Mouse (Mus musculus): ENCODE results near the gene Lmo3.

Lmo3 gene

DNA sequence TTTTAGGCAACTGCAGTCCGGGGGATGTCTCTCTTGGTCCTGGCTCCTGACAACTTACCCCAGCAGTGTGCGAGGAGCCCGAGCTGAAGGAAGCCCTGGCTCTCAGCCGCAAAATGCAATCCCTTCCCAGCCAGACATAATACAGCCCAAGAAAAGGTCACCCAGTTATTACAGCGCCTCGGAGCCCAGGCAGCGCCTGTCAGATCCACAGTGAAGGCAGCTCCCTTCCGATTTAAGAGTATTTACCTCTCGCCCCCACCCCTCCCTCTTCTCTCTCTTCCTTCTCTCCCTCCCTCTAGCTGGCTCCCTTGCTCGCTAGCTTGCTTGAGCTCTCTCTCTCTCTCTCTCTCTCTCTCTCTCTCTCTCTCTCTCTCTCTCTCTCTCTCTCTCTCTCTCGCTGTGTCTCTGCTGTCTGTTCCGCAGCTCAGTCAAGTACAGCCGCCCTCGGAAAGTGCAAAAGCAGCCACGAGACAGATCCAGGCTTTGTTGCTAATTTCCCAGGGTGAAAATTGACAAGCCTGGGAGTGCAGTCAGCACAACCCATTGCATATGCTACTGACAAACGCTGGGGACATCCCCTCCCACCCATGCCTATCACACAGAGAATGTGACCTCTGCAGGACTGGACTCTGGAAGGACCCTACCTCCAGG, 159.0 kb downstream of the Lmo3 start:
- no peak for DNase-seq (ENCODE audit: low spot score)

DNA sequence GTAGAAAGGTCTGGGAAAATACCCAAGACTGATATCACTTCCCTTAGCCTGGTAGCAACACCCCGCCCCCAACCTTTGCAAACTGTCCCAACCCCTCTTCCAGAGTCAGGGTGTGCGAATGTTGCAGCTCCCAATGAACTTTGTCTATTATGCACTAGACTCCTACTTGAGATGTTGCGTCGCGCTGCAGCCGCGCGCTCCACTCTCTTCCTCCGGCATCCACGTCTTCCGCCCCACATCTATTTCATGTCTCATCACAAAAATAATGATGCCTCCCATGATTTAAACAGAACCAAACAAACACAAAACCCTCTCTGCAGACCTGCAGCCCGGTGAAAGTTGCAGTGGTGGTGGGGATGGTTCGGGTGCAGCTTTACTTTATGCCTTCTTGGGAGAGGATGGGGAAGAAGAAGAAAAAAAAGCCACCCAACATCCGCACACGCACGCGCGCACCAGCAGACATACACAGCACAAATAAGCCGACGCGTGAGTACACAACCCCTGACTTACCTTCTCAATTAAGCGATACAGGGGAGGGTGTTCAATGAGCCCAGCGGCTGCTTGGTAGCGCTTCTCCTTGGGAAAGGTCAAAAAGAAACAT, 159.7 kb downstream of the Lmo3 start:
- no peak for DNase-seq (ENCODE audit: low spot score)

GRCm38 (mm10) chr6:138421191-138421613, 160.6 kb downstream of the Lmo3 start:
- no peak for DNase-seq (ENCODE audit: low spot score)

- no peak for DNase-seq (ENCODE audit: low spot score)
These were observed 161.3 kb downstream of the Lmo3 start for GRCm38 (mm10) chr6:138420536-138420891.

DNA sequence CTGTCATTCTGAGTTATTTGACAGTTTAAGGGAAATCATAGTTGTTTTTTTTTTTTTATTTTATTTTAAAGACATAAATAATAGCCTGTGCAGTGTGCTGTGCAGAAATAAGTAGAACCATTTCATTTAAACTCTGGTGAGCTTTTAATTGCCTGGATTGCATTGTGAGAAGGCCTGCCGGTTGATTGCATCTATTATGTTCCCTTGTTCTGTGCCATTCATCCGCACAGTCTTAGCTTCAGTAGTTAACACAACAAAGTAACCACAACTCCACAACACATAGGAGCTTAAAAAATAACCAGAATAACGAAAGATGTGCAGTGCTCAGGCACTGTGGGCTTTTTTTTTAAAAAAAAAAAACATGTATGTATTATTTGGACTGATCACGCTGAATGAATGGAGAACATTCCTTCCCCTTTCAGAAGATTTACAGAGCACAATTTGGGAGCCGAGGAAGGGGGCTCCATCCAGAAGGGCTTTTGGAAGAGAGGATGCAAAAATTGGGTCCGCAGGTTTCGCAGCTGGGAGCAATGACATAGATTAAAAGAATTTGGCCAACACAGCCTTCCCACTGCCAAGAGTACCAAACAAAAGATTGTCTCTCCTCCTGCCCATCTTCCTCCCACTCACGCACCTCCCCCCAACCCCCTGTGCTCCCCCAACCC, 161.8 kb downstream of the Lmo3 start:
- no peak for DNase-seq (ENCODE audit: low spot score)

DNA sequence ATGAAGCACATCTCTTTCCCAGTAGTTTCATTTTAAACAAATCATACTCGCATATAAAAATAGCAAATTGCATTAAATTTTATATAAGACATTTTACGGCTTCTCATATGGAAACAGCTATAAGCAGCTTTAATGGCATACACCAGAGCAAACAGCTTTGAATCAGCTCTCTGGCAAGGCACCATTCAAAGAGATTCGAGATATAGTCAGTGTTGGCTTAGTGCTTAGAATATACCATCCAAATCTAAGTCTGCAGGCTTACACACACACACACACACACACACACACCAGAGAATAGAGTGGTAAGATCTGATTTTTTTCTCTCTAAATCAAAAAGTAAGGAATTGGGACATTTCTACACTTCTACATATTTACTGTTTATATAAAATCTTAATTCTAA, 169.7 kb downstream of the Lmo3 start:
- no peak for DNase-seq (ENCODE audit: low spot score)

DNA sequence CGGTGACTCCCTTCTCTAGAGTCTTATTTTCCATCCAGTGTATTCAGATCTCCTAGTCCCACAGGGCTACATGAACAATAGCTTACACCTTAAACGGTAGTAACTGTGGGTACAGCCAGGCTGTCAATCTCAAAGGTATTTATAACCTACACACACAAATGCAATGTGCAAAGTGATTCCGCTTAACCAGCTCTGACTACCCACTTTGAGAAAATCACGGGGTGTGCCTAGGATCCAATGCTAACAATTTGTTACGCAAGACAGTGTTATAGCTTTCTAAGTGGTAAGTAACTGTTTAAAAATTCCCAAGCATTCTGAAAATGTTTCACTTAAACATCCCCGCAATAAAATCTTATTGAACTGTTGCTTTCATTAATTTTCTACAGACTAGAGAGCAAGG, 179.7 kb downstream of the Lmo3 start:
- no peak for DNase-seq (ENCODE audit: low spot score)

- no peak for DNase-seq (ENCODE audit: low spot score)
These were observed 182.9 kb downstream of the Lmo3 start for GRCm38 (mm10) chr6:138398836-138399235.

DNA sequence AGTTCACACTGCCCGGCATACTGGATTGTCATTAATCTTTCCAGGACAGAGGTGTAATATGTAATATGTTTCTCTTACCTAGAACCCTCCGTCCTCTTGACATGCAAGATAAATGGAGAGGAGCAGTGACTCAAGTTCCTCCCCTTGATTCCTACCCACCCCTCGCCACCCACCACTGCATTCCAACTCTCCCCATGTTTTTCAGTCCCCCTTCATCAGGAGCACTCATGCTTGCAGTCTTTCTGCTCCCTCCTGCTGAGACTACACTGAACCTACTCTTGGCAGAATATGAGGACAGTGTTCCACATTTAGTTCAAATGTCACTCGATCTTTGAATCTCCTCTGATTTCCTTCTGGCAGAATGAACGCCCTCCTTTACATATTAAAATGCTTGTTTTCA, 190.7 kb downstream of the Lmo3 start:
- no peak for DNase-seq (ENCODE audit: low spot score)

GRCm38 (mm10) chr6:138388168-138388936, 193.4 kb downstream of the Lmo3 start:
- DNase-seq (ENCODE audit: low spot score), result no peak

DNA sequence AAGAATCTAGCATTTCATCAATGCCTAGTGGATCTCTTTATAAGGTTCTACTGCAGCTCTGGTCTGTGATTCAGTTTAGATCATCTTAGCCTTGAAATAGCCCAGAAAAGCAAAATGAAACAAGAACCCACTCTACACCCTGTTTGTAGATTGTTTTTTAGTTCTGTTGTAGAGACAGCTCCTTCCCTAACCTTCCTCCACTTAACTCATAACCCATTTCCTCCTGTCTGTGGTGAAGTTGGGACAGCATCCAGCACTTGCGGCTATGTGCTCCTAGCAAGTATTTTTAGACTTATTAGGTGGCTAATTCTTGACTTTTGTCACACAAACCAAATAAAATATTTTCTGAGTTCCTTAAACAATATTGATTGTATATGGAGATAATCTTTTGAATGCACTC, 198.6 kb downstream of the Lmo3 start:
- DNase-seq (ENCODE audit: low spot score), result no peak

DNA sequence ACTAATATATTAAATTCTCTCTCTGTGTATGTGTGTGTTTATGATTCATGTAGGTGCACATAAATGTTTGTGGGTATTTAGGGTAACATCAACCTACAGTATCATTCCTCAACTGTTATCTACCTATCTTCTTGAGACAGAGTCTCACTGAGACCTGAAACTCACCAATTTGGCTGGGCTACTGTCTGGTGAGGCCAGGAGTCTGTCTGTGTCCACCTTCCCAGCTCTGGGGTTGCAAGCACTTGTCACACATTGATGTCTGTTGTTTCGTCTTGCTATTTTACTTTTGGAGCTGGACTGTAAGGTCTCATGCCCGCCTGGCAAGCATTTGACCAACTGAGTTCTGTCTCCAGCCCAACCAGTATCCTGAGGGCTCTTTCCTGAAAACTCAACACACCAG, 210.6 kb downstream of the Lmo3 start:
- no peak for DNase-seq (ENCODE audit: low spot score)

- no peak for DNase-seq (ENCODE audit: low spot score)
These were observed 217.7 kb downstream of the Lmo3 start for GRCm38 (mm10) chr6:138364111-138364510.

GRCm38 (mm10) chr6:138350587-138351345, 231.0 kb downstream of the Lmo3 start:
- DNase-seq (ENCODE audit: low spot score), result no peak

DNA sequence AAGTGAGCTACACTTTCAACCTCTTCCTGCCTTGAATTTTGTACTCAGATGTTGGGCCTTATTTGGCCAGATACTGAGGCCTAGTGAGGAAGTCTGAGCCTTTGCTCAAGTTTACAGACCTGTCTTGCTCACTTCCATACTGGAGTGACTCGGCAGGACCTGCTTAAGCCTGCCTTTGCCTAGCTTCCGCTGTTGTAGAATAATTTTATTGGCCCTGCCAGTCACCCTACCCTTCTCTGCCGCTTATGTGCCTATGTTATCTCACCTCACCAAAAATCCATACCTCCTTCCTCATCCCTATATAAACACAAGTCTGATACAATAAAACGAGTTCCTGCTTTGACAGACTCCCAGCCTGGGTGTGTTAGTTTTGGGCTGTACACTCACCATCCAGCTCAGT, 235.2 kb downstream of the Lmo3 start:
- no peak for DNase-seq (ENCODE audit: low spot score)

- no peak for DNase-seq (ENCODE audit: low spot score)
These were observed 245.9 kb downstream of the Lmo3 start for GRCm38 (mm10) chr6:138335858-138336257.

DNA sequence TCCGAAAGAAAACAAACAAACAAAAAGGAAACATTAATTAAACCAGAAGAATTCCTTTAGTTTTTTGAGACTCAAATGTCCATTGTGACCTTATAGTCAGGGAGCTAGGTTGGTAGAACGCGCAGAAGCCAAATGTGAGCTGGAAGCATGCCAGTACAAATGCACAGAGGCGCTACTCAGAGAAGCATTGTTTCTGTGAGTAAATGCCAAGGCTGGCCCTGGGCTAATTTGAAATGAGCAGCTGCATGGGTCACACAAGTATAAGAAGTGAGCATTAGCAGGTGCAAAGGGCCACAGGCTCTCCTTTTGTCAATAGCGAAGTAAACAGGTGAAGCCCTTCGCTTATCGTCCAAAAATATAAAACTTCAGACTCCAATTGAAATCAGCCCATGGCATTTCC, 247.8 kb downstream of the Lmo3 start:
- no peak for DNase-seq (ENCODE audit: low spot score)

GRCm38 (mm10) chr6:138325744-138326400, 255.9 kb downstream of the Lmo3 start:
- no peak for DNase-seq (ENCODE audit: low spot score)

- no peak for DNase-seq (ENCODE audit: low spot score)
These were observed 256.6 kb downstream of the Lmo3 start for GRCm38 (mm10) chr6:138325145-138325544.

GRCm38 (mm10) chr6:138323325-138323724, 258.4 kb downstream of the Lmo3 start:
- no peak for DNase-seq (ENCODE audit: low spot score)

- no peak for DNase-seq (ENCODE audit: low spot score)
These were observed 261.5 kb downstream of the Lmo3 start for GRCm38 (mm10) chr6:138320190-138320737.
